Mouse (Mus musculus) adrenal gland, postnatal 10 days (tissue): ENCODE results near the gene Npsr1. TPM values are rescaled to one million over a fixed set of nuclear protein-coding genes. Genes with fewer than 3 reads are reported as not detected.

Experiments used
- DNase-seq: peaks from one replicate; pipeline ENCODE4 v3.0.0; 2021; ENCODE audit warnings: mixed read lengths
- total RNA-seq, 2 experiments: library from RNA; stranded (reverse); gene quantifications; 2 replicates each; pipeline ENCODE4 v1.2.3; 2021

Npsr1 gene
- total RNA-seq, 2 experiments from 2014 or later: not detected

- DNase-seq: no peak
Measured at GRCm38 (mm10) chr9:24247557-24247956, 149.8 kb downstream of the Npsr1 start.

DNA sequence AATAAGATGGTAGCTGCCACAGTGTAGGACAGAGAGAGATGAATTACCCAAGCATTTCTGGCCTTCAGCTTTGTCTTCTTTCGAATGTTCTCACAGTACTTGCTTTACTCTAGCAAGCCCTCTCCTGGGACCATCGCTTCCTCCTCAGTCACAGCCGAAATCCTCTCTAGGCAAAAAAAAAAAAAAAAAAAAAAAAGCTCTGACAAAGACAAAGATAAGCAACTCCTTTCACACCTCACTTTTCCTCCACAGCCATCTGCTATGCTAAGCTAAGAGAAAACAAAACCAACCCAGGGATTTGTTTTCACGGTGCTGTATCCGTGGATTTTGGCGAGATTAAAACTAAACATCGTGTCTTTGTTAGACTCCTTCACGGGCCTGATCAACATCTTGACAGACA, 156.4 kb downstream of the Npsr1 start:
- DNase-seq: no peak

DNA sequence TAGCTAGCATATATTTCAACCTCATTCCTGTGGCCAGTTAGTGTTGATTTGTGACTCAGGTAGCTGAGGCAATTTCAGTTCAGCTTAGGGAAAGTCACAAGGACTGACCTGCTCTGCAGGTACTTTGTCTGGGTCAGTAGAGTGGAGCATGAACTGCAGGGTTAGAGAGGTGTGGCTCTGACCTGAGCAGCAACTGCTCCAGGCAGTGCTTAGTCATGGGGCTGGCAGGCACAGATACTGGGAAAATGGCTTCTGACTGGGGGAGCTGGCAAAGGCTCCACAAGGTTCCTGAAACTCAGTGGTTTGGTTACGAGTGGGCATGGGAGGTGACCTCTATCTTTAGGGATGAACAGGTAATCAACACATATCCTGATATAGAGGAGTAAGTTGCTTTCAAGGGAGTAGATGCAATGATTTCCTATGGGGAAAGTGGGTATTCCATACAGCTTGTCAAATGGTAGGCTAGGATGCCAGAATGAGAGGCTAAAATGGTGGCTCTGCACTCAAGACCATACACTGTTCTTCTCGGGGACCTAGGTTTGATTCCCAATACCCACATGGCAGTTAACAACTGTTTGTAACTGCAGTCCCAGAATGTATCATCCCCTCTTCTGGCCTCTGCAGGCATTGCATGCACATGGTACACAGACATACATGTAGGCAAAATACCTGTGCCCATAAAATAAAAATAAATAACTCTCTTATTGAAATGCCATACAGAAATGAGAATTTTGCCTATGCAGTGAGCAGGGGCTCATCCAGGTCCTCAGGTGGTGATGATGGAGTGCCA, 182.9 kb downstream of the Npsr1 start:
- DNase-seq: no peak

- DNase-seq: no peak
Measured at GRCm38 (mm10) chr9:24282617-24283016, 184.8 kb downstream of the Npsr1 start.

DNA sequence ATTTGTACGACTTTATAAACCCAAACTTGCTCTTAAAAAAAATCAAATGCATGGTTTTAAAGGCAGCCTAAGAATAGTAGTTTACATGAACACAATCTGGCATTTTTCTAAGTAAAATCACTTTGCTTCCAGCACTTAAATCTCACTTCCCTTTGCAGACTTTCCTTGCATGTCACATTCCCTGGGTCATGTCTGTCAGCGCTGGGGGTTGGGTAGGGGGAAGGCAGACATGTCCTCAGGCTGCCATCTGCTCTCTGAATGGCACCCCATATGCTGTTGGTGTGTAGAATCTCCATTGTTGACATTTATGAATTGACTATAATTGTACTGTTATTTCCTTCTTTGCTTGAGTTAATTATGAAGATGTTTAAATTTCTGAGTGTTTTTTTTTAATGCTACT, 185.3 kb downstream of the Npsr1 start:
- no peak for DNase-seq

- no peak for DNase-seq
Measured at GRCm38 (mm10) chr9:24283536-24283935, 185.7 kb downstream of the Npsr1 start.

- DNase-seq: no peak
Measured at GRCm38 (mm10) chr9:24284239-24285084, 186.7 kb downstream of the Npsr1 start.

DNA sequence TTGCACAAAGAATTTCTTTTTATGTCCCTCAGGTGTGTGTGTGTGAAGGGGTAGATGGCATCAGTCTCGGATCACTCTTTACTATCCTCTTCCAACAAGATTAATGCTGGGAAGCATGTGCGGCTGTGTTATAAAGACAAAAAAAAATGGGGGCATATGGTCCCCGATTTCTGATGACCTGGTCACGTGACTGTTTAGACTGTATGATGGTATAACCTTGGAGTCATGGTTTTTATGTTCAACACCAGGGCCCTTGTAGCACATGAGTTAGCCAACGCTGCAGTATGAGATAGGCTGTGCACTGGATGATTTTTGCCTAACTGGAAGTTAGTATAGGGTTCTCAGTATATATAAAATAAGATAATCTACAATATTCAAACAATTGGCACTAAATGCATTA, 187.6 kb downstream of the Npsr1 start:
- no peak for DNase-seq

DNA sequence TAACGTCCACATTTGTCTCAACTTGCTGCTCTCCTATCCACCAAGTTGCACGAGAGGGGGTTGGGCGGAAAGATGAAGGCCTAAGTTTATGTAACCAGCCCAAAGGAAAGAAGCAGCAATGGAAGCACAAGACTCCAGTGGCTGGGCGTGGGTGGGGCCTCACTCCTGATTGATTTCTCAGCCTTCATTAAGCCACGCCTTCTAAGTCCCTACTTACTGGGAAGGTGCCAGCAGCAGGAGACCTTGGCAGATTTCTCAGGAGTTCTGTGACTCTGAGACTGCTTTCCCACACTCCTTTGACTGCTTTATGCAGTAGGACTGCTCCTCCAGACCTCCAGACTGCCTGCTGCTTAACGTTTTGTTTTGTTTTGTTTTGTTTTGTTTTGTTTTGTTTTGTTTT, 193.6 kb downstream of the Npsr1 start:
- DNase-seq: peak; percentile 66

GRCm38 (mm10) chr9:24293252-24293959, 195.6 kb downstream of the Npsr1 start:
- DNase-seq: no peak

GRCm38 (mm10) chr9:24302906-24303305, 205.1 kb downstream of the Npsr1 start:
- DNase-seq: no peak

DNA sequence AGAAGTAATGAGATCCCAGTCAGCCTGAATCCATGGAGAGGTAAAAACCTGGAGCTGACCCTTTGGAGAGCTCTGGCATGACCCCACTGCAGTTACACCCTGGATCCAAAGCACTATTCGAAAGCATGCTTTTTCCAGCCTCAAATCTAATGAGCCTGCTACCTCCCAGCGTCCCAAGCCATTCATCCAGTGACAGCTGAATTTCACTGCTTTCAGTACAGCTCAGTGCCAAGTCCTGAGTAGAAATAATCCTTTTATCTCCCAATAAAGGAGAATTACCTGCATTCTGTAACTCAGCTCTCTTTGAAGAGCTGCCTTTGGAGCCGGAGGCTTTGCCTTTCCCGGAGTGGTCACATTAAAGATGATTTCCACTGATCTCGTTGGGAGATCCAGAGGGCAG, 209.2 kb downstream of the Npsr1 start:
- no peak for DNase-seq

DNA sequence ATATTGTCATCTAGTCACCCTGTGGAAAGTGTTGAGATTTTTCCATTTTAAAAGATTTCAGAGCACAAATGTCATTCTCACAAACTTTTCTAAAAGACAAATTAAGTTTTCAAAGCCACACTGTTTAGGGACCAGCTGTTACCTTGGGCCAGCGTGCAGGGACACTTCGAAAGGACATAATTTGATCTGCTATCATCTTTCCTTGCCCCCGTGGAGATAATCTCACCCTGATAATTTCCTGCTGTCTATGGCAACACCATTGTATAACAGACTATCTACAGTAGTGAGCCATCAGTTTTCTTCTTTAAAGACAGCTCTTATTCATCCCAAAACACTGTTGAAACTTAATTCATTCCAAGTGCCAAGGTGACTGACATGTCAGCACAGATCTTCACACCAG, 209.6 kb downstream of the Npsr1 start:
- no peak for DNase-seq

GRCm38 (mm10) chr9:24315835-24316234, 218.0 kb downstream of the Npsr1 start:
- DNase-seq: no peak

DNA sequence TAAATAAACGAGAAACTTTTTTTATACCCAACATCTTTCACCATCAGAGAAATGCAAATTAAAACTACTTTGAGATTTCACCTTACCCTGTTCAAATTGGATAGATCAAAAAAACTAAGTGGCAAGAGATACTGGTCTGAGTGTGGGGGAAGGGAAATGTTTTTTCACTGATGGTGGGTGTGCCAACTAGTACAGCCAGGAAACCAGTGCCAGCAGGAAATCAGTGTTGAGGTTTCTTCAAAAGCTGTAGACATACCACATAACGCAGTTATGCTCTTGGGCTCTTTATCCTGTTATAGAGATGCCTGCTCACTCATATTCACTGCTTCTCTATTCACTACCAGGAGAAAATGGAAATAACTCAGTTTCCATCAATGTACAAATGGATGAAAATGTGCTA, 233.9 kb downstream of the Npsr1 start:
- DNase-seq: no peak

GRCm38 (mm10) chr9:24341321-24341720, 243.5 kb downstream of the Npsr1 start:
- DNase-seq: no peak

- no peak for DNase-seq
Measured at GRCm38 (mm10) chr9:24347011-24347410, 249.2 kb downstream of the Npsr1 start.

DNA sequence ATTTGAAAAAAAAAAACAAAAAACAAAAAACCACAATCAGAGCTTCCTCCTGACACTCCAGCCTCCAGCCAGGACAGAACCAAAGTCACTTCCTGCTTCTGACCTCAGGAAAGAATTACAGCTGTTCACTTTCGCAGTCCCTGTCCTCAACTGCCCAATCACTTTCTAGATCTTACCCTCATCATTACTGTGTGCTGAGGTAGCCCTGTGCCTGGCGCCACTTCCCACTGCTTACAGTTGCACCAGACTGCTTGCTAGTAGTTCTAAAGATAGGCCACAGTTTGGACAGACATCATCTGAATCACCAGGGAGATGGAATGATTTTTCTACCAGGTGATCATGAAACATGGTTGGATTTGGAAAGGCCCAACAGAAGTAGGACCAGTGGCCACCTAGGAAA, 251.7 kb downstream of the Npsr1 start:
- no peak for DNase-seq

DNA sequence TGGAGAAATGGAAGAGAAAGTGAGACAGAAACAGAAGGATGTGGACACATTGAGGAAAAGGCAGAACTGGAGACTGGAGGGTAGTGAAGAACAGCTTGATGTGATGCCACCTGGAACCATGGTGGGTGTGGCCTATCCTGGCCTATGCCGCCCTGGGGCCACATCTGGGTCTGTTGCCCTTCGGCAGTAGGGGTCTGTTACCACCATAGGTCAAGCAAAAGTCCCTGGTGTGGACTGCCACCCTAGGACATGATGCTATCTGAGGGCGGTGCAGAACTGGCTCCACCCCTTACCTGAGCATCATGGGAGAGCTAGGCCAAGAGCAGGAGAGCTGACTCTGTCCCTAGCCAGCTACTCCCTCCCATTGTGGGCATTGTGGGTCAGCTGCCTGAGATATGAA, 253.6 kb downstream of the Npsr1 start:
- DNase-seq: no peak
